Mouse (Mus musculus): ENCODE measurements around the gene Tmed5.

DNA sequence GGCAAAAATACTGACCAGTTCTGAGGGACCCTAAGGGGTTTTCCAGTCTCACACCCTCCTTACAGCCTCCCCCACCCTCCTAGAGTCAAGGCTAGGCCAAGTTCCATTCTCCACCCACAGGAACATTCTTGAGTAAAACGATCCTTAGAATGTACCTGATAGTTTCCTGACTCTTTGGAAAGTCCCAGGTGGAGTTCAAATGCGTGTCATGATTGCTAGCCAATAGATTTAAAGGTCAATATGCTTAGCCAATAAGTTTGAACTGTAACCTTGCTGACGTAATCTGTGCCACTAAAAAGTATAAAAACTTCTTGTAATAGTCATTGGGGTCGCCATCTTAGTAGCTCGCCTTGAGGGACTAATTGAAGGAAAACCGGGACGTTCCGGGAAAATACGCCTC lies 72.0 kb downstream of the Tmed5 start:
- TF ChIP-seq POLR2A (IDR thresholded peaks at IDR 0.05; ENCODE audit: borderline replicate concordance, control insufficient read depth, low read depth, low read length): no peak
- no peak for TF ChIP-seq CTCF (IDR thresholded peaks at IDR 0.05; ENCODE audit: control insufficient read depth, insufficient read depth, low read length)

All from bone marrow, adult 2 months (tissue).